In the genomic region with DNA sequence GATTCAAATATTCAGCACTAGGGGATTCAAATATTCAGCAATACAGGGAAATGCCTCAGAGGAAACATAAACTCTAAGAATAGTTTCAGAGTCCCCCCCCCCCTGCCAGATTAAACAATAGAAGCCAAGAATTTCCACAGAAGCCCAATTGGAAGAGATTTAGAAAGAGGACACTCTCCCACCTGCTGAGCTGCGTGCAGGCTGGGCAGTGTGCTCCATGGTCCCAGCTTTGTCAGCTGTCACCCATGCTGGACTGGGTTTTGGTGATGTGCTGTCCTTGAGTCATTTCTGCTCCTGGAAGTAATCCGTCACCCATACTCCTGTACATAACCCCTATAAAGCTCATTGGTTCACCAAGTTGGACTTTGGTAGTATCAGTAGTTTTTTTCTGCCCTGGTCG, we compare ENCODE assay signal across 28 mouse cellular contexts. TPM values are rescaled to one million over a fixed set of nuclear protein-coding genes. Genes with fewer than 3 reads are reported as not detected.
DNase-seq lines count a peak whose midpoint lies in the region; ATAC-seq and TF ChIP-seq lines count a peak whose summit lies in the region.
"Had no signal": no experiment of that assay in that cellular context is flagged by ENCODE, and none has a peak within 500 bp of the region (broad histone marks: within the 10 kb centered on the region; RNA-seq: fewer than 3 reads in every experiment).

No protein-coding gene starts in this region.

- H3K36me3 ChIP-seq in heart, adult 2 months (ENCODE audit: control insufficient read depth, insufficient read depth, low read length): no peaks in the 10 kb centered on the region
- H3K36me3 ChIP-seq in kidney, embryonic 16.5 days (ENCODE audit: insufficient read depth, low read length): no peaks in the 10 kb centered on the region
- H3K36me3 ChIP-seq: embryonic facial prominence, embryonic 10.5 days; embryonic facial prominence, embryonic 12.5 days; forebrain, embryonic 15.5 days; G1E had no signal

- TF ChIP-seq CTCF in gastrocnemius, adult 2 months (IDR thresholded peaks at IDR 0.05): no peak
- no peak for TF ChIP-seq CTCF in heart, adult 2 months (IDR thresholded peaks at IDR 0.05)

- H3K9ac ChIP-seq in heart, adult 2 months (ENCODE audit: low read depth, low read length): no peak overlapping the region
- H3K9ac ChIP-seq in kidney, embryonic 16.5 days (replicated peaks; ENCODE audit: low read length): no peak overlapping the region
- H3K9ac ChIP-seq: embryonic facial prominence, embryonic 12.5 days; forebrain, embryonic 13.5 days; forebrain, embryonic 15.5 days had no signal

- TF ChIP-seq EP300 in heart, adult 2 months (IDR thresholded peaks at IDR 0.05; ENCODE audit: insufficient read depth, low read depth, low read length): no peak

- H3K79me2 ChIP-seq in heart, adult 2 months (replicated peaks; ENCODE audit: control insufficient read depth, insufficient read depth, low read length): no peaks in the 10 kb centered on the region

- H3K4me1 ChIP-seq in heart, adult 2 months (ENCODE audit: control insufficient read depth, insufficient read depth, low read length): no peaks in the 10 kb centered on the region; the same call in 1 of the 2 replicates
- no peaks in the 10 kb centered on the region for H3K4me1 ChIP-seq in kidney, embryonic 16.5 days (ENCODE audit: insufficient read depth, low read length)
- H3K4me1 ChIP-seq: embryonic facial prominence, embryonic 10.5 days; embryonic facial prominence, embryonic 12.5 days; forebrain, embryonic 13.5 days; forebrain, embryonic 15.5 days had no signal

- no peak for DNase-seq in gastrocnemius, adult 2 months
- no peak for DNase-seq in gastrocnemius, postnatal 10 days
- DNase-seq in heart, adult 2 months: no peak
- no peak for DNase-seq in heart, postnatal 10 days
- peak; percentile 17 for DNase-seq in kidney, adult 9 months
- DNase-seq: adrenal gland, adult 8-10 months; adrenal gland, postnatal 36 days; B cell, adult 2 months; cerebellum, adult 11-12 months; cerebellum, adult 2 months; cerebellum, adult 9-10 months; cerebellum, postnatal 10 days; cerebellum, postnatal 25 days had no signal

- peak overlapping the region; percentile 53; the same call in 1 of the 2 replicates for H3K27ac ChIP-seq in gastrocnemius, adult 2 months
- H3K27ac ChIP-seq in heart, adult 2 months: peak overlapping the region; percentile 47; the same call in 1 of the 2 replicates
- no peak overlapping the region for H3K27ac ChIP-seq in kidney, embryonic 16.5 days (ENCODE audit: low read length)
- H3K27ac ChIP-seq: embryonic facial prominence, embryonic 10.5 days; embryonic facial prominence, embryonic 12.5 days; forebrain, embryonic 13.5 days; forebrain, embryonic 15.5 days had no signal

- no peak for TF ChIP-seq POLR2A in heart, adult 2 months (IDR thresholded peaks at IDR 0.05; ENCODE audit: insufficient read depth, low read depth, low read length)

- intact Hi-C loops in gastrocnemius, adult 2 months (cut with DNase I): no loop called here
- intact Hi-C loops in heart, adult 2 months (cut with DNase I): no loop called here
- intact Hi-C loops in heart, postnatal 10 days (cut with DNase I): loop anchor here (10.0 kb wide), 1 partner anchor 267 kb away; no protein-coding TSS in a partner anchor

- H3K9me3 ChIP-seq in kidney, embryonic 16.5 days (ENCODE audit: low read length): no peaks in the 10 kb centered on the region
- H3K9me3 ChIP-seq: embryonic facial prominence, embryonic 10.5 days; embryonic facial prominence, embryonic 12.5 days; forebrain, embryonic 13.5 days; forebrain, embryonic 15.5 days; G1E had no signal

- H3K4me2 ChIP-seq in kidney, embryonic 16.5 days (replicated peaks; ENCODE audit: low read depth, low read length): no peak overlapping the region
- H3K4me2 ChIP-seq: embryonic facial prominence, embryonic 12.5 days; forebrain, embryonic 13.5 days; forebrain, embryonic 15.5 days had no signal

- ATAC-seq in kidney, embryonic 16.5 days (ENCODE audit: low FRiP score, low TSS enrichment): no peak
- ATAC-seq: activated CD4-positive, CD25-positive, alpha-beta regulatory T cell, adult 4 months; CD4-positive, CD25-positive, alpha-beta regulatory T cell, adult 4 months; forebrain, embryonic 13.5 days; forebrain, embryonic 15.5 days; Patski had no signal

- no peak overlapping the region for H3K4me3 ChIP-seq in gastrocnemius, adult 2 months
- H3K4me3 ChIP-seq in heart, adult 2 months: no peak overlapping the region
- H3K4me3 ChIP-seq in kidney, embryonic 16.5 days (ENCODE audit: low read length): no peak overlapping the region
- H3K4me3 ChIP-seq: embryonic facial prominence, embryonic 10.5 days; embryonic facial prominence, embryonic 12.5 days; forebrain, embryonic 13.5 days; forebrain, embryonic 15.5 days had no signal

- 61% methylated on average over 3 of the region's 3 CpGs for WGBS in heart, adult 2 months
- 76% methylated on average over 3 of the region's 3 CpGs for WGBS in kidney, embryonic 16.5 days

- H3K27me3 ChIP-seq in heart, adult 2 months (ENCODE audit: control insufficient read depth, insufficient read depth, low read length): no peaks in the 10 kb centered on the region
- H3K27me3 ChIP-seq in kidney, embryonic 16.5 days (ENCODE audit: insufficient read depth, low read length): no peaks in the 10 kb centered on the region
- H3K27me3 ChIP-seq: CH12.LX; embryonic facial prominence, embryonic 12.5 days; forebrain, embryonic 13.5 days; forebrain, embryonic 15.5 days; Patski had no signal

RNA-seq across cellular contexts. Expression of a gene that starts 40.2 kb away (rescaled TPM):
- not detected for total RNA-seq in gastrocnemius, adult 2 months (2021)
- not detected for total RNA-seq in gastrocnemius, postnatal 10 days (2021)
- total RNA-seq in heart, adult 2 months (2021): not detected
- not detected in 2 replicates for polyA plus RNA-seq in heart, adult 2 months (2012; rRNA removed)
- not detected for total RNA-seq in heart, postnatal 10 days (2021)
- polyA plus RNA-seq in kidney, embryonic 16.5 days (2015; fragmentation: Nextera tagmentation; extraction: Ambion mirVana): not detected in 2 replicates
- total RNA-seq: adrenal gland, adult 18-20 months; adrenal gland, adult 8-10 months; adrenal gland, postnatal 14 days; adrenal gland, postnatal 36 days; CH12.LX; G1E had no signal
- polyA plus RNA-seq: activated CD4-positive, CD25-positive, alpha-beta regulatory T cell, adult 4 months; CD4-positive, CD25-positive, alpha-beta regulatory T cell, adult 4 months; cerebellum, adult 2 months; cortical plate, adult 2 months; embryonic facial prominence, embryonic 10.5 days; embryonic facial prominence, embryonic 12.5 days; embryonic facial prominence, embryonic 14.5 days; forebrain, embryonic 11.5 days; forebrain, embryonic 13.5 days; forebrain, embryonic 15.5 days; G1E; Patski had no signal

RNA-seq across cellular contexts. Expression of a gene that starts 40.4 kb away (rescaled TPM):
- not detected for total RNA-seq in gastrocnemius, adult 2 months (2021)
- total RNA-seq in gastrocnemius, postnatal 10 days (2021): not detected
- not detected for total RNA-seq in heart, adult 2 months (2021)
- polyA plus RNA-seq in heart, adult 2 months (2012; rRNA removed): not detected in 2 replicates
- not detected for total RNA-seq in heart, postnatal 10 days (2021)
- not detected in 2 replicates for polyA plus RNA-seq in kidney, embryonic 16.5 days (2015; fragmentation: Nextera tagmentation; extraction: Ambion mirVana)
- total RNA-seq: adrenal gland, adult 18-20 months; adrenal gland, adult 8-10 months; adrenal gland, postnatal 14 days; adrenal gland, postnatal 36 days; CH12.LX; G1E had no signal
- polyA plus RNA-seq: activated CD4-positive, CD25-positive, alpha-beta regulatory T cell, adult 4 months; CD4-positive, CD25-positive, alpha-beta regulatory T cell, adult 4 months; cerebellum, adult 2 months; embryonic facial prominence, embryonic 10.5 days; embryonic facial prominence, embryonic 12.5 days; embryonic facial prominence, embryonic 14.5 days; forebrain, embryonic 11.5 days; forebrain, embryonic 13.5 days; forebrain, embryonic 15.5 days; G1E; Patski had no signal
